Comparison of ENCODE assay signal across 8 mouse cellular contexts in the genomic region with DNA sequence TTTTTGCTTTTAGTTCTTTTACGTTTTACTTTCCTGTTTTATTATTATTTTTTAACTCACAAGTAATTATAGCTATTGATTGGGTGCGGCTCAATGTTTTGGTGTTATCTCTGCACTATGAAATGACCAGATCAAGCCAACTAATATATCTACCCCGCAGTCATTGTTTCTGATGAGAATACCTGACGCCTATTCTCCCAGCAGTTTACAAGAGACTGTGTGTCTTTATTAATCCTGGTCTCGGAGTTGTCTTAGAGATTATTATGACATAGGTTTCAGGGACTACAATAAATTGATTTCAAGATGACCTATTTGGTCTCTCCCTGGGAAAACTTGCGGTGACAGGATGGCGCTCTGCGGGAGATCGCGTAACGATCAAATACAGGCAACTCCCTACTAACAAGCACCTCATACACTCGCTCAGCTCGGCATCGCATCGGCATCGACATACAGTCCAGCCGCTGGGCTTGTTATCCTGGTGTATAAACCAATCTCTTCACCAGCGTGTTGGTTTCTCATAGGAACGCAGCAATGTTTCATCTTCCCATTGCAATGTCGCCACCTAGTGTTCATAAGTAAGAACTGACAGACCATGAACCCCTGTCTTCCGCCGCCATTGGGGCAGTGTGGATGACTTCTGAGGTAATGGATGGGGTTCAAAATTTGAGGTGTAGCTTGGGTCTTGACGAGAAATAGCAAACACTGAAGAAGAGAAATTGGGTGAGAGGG. TPM values are rescaled to one million over a fixed set of nuclear protein-coding genes. Genes with fewer than 3 reads are reported as not detected.
A peak's percentile ranks its signal among the peaks of the same experiment; 100 is the strongest.
DNase-seq lines count a peak whose midpoint lies in the region; ATAC-seq lines count a peak whose summit lies in the region.

No protein-coding gene starts in this region.

- H3K4me2 ChIP-seq in embryonic facial prominence, embryonic 13.5 days, result peak overlapping the region; percentile 44; the same call in 1 of the 2 replicates
- peak overlapping the region; percentile 55 for H3K4me2 ChIP-seq in heart, embryonic 13.5 days
- peak overlapping the region; percentile 26; the same call in 1 of the 2 replicates for H3K4me2 ChIP-seq in kidney, embryonic 16.5 days (replicated peaks; ENCODE audit: low read depth, low read length)
- H3K4me2 ChIP-seq in limb, embryonic 15.5 days, result 0 out of 2 replicates have a peak overlapping the region, but pooled peaks have one; percentile 25
- H3K4me2 ChIP-seq in stomach, embryonic 15.5 days, result peak overlapping the region; percentile 37

- H3K36me3 ChIP-seq in embryonic facial prominence, embryonic 13.5 days, result no peaks in the 10 kb centered on the region
- no peaks in the 10 kb centered on the region for H3K36me3 ChIP-seq in heart, embryonic 13.5 days
- H3K36me3 ChIP-seq in kidney, embryonic 16.5 days (ENCODE audit: insufficient read depth, low read length), result no peaks in the 10 kb centered on the region
- H3K36me3 ChIP-seq in limb, embryonic 15.5 days, result no peaks in the 10 kb centered on the region
- no peaks in the 10 kb centered on the region for H3K36me3 ChIP-seq in stomach, embryonic 15.5 days

- no peaks in the 10 kb centered on the region for H3K9me3 ChIP-seq in embryonic facial prominence, embryonic 13.5 days
- no peaks in the 10 kb centered on the region for H3K9me3 ChIP-seq in heart, embryonic 13.5 days
- H3K9me3 ChIP-seq in kidney, embryonic 16.5 days (ENCODE audit: low read length), result no peaks in the 10 kb centered on the region
- H3K9me3 ChIP-seq in limb, embryonic 15.5 days, result no peaks in the 10 kb centered on the region
- no peaks in the 10 kb centered on the region for H3K9me3 ChIP-seq in stomach, embryonic 15.5 days

- DNase-seq in CD4-positive, CD25-positive, alpha-beta regulatory T cell, adult 2 months (ENCODE audit: low read depth, low spot score), result peak; percentile 75
- peak; percentile 49 to 58 for DNase-seq in adrenal gland, postnatal 36 days

- peaks cover 11% of the 10 kb centered on the region for H3K4me1 ChIP-seq in embryonic facial prominence, embryonic 13.5 days
- H3K4me1 ChIP-seq in heart, embryonic 13.5 days, result peaks cover 9% of the 10 kb centered on the region
- H3K4me1 ChIP-seq in kidney, embryonic 16.5 days (ENCODE audit: insufficient read depth, low read length), result peaks cover 10% of the 10 kb centered on the region
- H3K4me1 ChIP-seq in limb, embryonic 15.5 days, result peaks cover 11% of the 10 kb centered on the region
- H3K4me1 ChIP-seq in stomach, embryonic 15.5 days, result 0 out of 2 replicates have a peak, but pooled peaks cover 4% of the 10 kb centered on the region

- no peak overlapping the region for H3K27ac ChIP-seq in embryonic facial prominence, embryonic 13.5 days
- no peak overlapping the region for H3K27ac ChIP-seq in heart, embryonic 13.5 days (replicated peaks)
- no peak overlapping the region for H3K27ac ChIP-seq in kidney, embryonic 16.5 days (ENCODE audit: low read length)
- no peak overlapping the region for H3K27ac ChIP-seq in limb, embryonic 15.5 days
- H3K27ac ChIP-seq in stomach, embryonic 15.5 days, result no peak overlapping the region

- no peak for ATAC-seq in embryonic facial prominence, embryonic 13.5 days (ENCODE audit: insufficient number of reproducible peaks, insufficient read depth, low FRiP score, low TSS enrichment, low read depth)
- no peak for ATAC-seq in heart, embryonic 13.5 days (ENCODE audit: extremely low read depth, insufficient number of reproducible peaks, low FRiP score, low TSS enrichment)
- ATAC-seq in kidney, embryonic 16.5 days (ENCODE audit: low FRiP score, low TSS enrichment), result peak; percentile 24; the same call in 1 of the 2 replicates
- 0 out of 2 replicates have a peak, but pooled peaks have one; percentile 53 for ATAC-seq in limb, embryonic 15.5 days (ENCODE audit: insufficient number of reproducible peaks, low FRiP score, low TSS enrichment, low read depth)
- peak; percentile 78 for ATAC-seq in monocyte, adult 5-6 weeks (replicated peaks; ENCODE audit: insufficient number of reproducible peaks, low FRiP score, low TSS enrichment, poor library complexity, severe bottlenecking)
- ATAC-seq in stomach, embryonic 15.5 days (ENCODE audit: insufficient read depth, low FRiP score, low read depth), result peak; percentile 73; the same call in 1 of the 2 replicates

- 28% methylated on average over 23 of the region's 23 CpGs for WGBS in embryonic facial prominence, embryonic 13.5 days
- WGBS in heart, embryonic 13.5 days, result 27% methylated on average over 23 of the region's 23 CpGs
- 30% methylated on average over 23 of the region's 23 CpGs for WGBS in kidney, embryonic 16.5 days
- WGBS in limb, embryonic 15.5 days, result 25% methylated on average over 23 of the region's 23 CpGs
- 24% methylated on average over 23 of the region's 23 CpGs for WGBS in stomach, embryonic 15.5 days

- H3K9ac ChIP-seq in embryonic facial prominence, embryonic 13.5 days, result no peak overlapping the region
- no peak overlapping the region for H3K9ac ChIP-seq in heart, embryonic 13.5 days
- H3K9ac ChIP-seq in kidney, embryonic 16.5 days (replicated peaks; ENCODE audit: low read length), result no peak overlapping the region
- no peak overlapping the region for H3K9ac ChIP-seq in limb, embryonic 15.5 days
- no peak overlapping the region for H3K9ac ChIP-seq in stomach, embryonic 15.5 days

- H3K27me3 ChIP-seq in embryonic facial prominence, embryonic 13.5 days, result peaks cover 11% of the 10 kb centered on the region; the same call in 1 of the 2 replicates
- peaks cover 11% of the 10 kb centered on the region; the same call in 1 of the 2 replicates for H3K27me3 ChIP-seq in heart, embryonic 13.5 days (replicated peaks)
- H3K27me3 ChIP-seq in kidney, embryonic 16.5 days (ENCODE audit: insufficient read depth, low read length), result no peaks in the 10 kb centered on the region
- peaks cover 7% of the 10 kb centered on the region for H3K27me3 ChIP-seq in limb, embryonic 15.5 days
- 0 out of 2 replicates have a peak, but pooled peaks cover 5% of the 10 kb centered on the region for H3K27me3 ChIP-seq in stomach, embryonic 15.5 days (replicated peaks)

- H3K4me3 ChIP-seq in embryonic facial prominence, embryonic 13.5 days, result no peak overlapping the region
- no peak overlapping the region for H3K4me3 ChIP-seq in heart, embryonic 13.5 days
- H3K4me3 ChIP-seq in kidney, embryonic 16.5 days (ENCODE audit: low read length), result no peak overlapping the region
- peak overlapping the region; percentile 12; the same call in 1 of the 2 replicates for H3K4me3 ChIP-seq in limb, embryonic 15.5 days
- H3K4me3 ChIP-seq in stomach, embryonic 15.5 days (replicated peaks), result no peak overlapping the region

RNA-seq across cellular contexts. Expression of gene Dnah14, which starts 31.2 kb away (rescaled TPM):
- under 1 TPM in 1 of 2 experiments, not detected in 1; 0.03 TPM for total RNA-seq in adrenal gland, postnatal 36 days (2021)
- polyA plus RNA-seq in embryonic facial prominence, embryonic 13.5 days (2015; fragmentation: Nextera tagmentation; extraction: Ambion mirVana), result 1.4 and 1.5 TPM in 2 replicates
- polyA plus RNA-seq in heart, embryonic 13.5 days (2015; fragmentation: Nextera tagmentation; extraction: Ambion mirVana), result 0.64 and 0.83 TPM in 2 replicates
- polyA plus RNA-seq in kidney, embryonic 16.5 days (2015; fragmentation: Nextera tagmentation; extraction: Ambion mirVana), result 0.91 and 1.3 TPM in 2 replicates
- polyA plus RNA-seq in limb, embryonic 15.5 days (2015; fragmentation: Nextera tagmentation; extraction: Ambion mirVana), result 1.4 and 1.6 TPM in 2 replicates
- 1.4 to 4.2 TPM (median 4.0 TPM) in 3 replicates for total RNA-seq in monocyte, adult 5-6 weeks (2017)
- polyA plus RNA-seq in stomach, embryonic 15.5 days (2015; fragmentation: Nextera tagmentation; extraction: Ambion mirVana), result 1.4 and 1.5 TPM in 2 replicates

RNA-seq across cellular contexts. Expression of gene Ccdc121, which starts 34.0 kb away (rescaled TPM):
- total RNA-seq in adrenal gland, postnatal 36 days (2021), result not detected
- not detected in 2 replicates for polyA plus RNA-seq in embryonic facial prominence, embryonic 13.5 days (2015; fragmentation: Nextera tagmentation; extraction: Ambion mirVana)
- 0.20 and 0.28 TPM in 2 replicates for polyA plus RNA-seq in heart, embryonic 13.5 days (2015; fragmentation: Nextera tagmentation; extraction: Ambion mirVana)
- 0.14 and 0.22 TPM in 2 replicates for polyA plus RNA-seq in kidney, embryonic 16.5 days (2015; fragmentation: Nextera tagmentation; extraction: Ambion mirVana)
- 0.12 and 0.15 TPM in 2 replicates for polyA plus RNA-seq in limb, embryonic 15.5 days (2015; fragmentation: Nextera tagmentation; extraction: Ambion mirVana)
- not detected in 3 replicates for total RNA-seq in monocyte, adult 5-6 weeks (2017)
- not detected in 2 replicates for polyA plus RNA-seq in stomach, embryonic 15.5 days (2015; fragmentation: Nextera tagmentation; extraction: Ambion mirVana)

Comparison
In these comparisons a context has a peak if more than half of its experiments do, and no peak if none do; other contexts are left out.
1. ATAC-seq: peak in kidney, embryonic 16.5 days (single experiment), limb, embryonic 15.5 days (single experiment), monocyte, adult 5-6 weeks (single experiment) and stomach, embryonic 15.5 days (single experiment); none in embryonic facial prominence, embryonic 13.5 days (single experiment) and heart, embryonic 13.5 days (single experiment).
2. Peak in every context shown above with its lines, with median percentiles within 50 percentile points of each other: H3K4me2 ChIP-seq.